Mouse (Mus musculus): ENCODE results near the gene Gucy2f. TPM values are rescaled to one million over a fixed set of nuclear protein-coding genes. Genes with fewer than 3 reads are reported as not detected.

Gene Gucy2f
- total RNA-seq, 2 experiments from 2014 or later: not detected

Other genes with a start within 250 kb of the Gucy2f start
- 5.0 and 7.4 TPM in 2 replicates for gene Nxt2, start 29.8 kb upstream of the Gucy2f start, total RNA-seq (2014; fragmentation: Nextera tagmentation)
- 17.0 and 20.7 TPM in 2 replicates for gene Nxt2, start 29.8 kb upstream of the Gucy2f start, total RNA-seq (2017)
- gene Kcne1l, start 109.4 kb upstream of the Gucy2f start, total RNA-seq (2014; fragmentation: Nextera tagmentation): not detected in 2 replicates
- not detected in 2 replicates for gene Kcne1l, start 109.4 kb upstream of the Gucy2f start, total RNA-seq (2017)
- gene Acsl4, start 193.6 kb upstream of the Gucy2f start, total RNA-seq (2014; fragmentation: Nextera tagmentation): 18.2 and 18.6 TPM in 2 replicates
- 30.2 and 31.4 TPM in 2 replicates for gene Acsl4, start 193.6 kb upstream of the Gucy2f start, total RNA-seq (2017)

All from granulocyte monocyte progenitor cell, adult 5-6 weeks (primary cell).